Mouse (Mus musculus) G1E (cell line): ENCODE data around the gene Coro2a.

Source experiments
- CTCF ChIP-seq: IDR thresholded peaks from 2 replicates; pipeline ENCODE4 v1.5.1; 2012; ENCODE audit warnings: low read depth, low read length, inconsistent platforms, mixed read lengths
- TAL1 ChIP-seq: conservative IDR thresholded peaks from 2 replicates; pipeline ENCODE4 v1.6.1; 2012; ENCODE audit warnings: low read depth, low read length, inconsistent platforms, mixed read lengths

DNA sequence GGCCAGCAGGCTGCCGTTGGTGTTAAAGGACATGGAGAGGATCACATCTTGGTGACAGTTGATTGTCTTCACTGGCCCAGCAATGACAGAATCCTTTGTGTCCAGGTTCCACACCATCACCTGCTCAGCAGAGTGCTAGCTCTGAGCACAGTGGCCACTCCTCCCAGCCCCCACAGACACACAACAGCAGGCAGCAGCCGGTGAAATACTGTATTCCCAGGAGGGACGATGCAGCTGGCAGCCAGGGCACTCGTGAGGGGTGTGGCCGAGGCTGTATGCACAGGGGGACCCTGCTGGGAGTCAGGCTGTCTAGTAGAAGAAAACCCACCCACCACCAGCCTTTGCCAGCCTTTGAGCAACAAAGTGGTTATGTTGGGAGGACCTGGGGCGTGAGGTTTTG is 55.3 kb downstream of the Coro2a start:
- TF ChIP-seq CTCF (no peak), TAL1 (no peak)
